Mouse (Mus musculus) ES-Bruce4 (cell line): Measurements from ENCODE around the gene Fndc8.

Experiments
- CTCF ChIP-seq: IDR thresholded peaks from one replicate; pipeline ENCODE4 v1.8.1; 2011; ENCODE audit warnings: low read depth, low read length
- EP300 ChIP-seq: IDR thresholded peaks from 2 replicates; pipeline ENCODE4 v1.6.1; 2011; ENCODE audit warnings: low read depth, low read length; ENCODE audit not compliant: insufficient read depth
- POLR2A ChIP-seq: IDR thresholded peaks from one replicate; pipeline ENCODE4 v1.8.1; 2011; ENCODE audit warnings: low read length; ENCODE audit not compliant: insufficient read depth

DNA sequence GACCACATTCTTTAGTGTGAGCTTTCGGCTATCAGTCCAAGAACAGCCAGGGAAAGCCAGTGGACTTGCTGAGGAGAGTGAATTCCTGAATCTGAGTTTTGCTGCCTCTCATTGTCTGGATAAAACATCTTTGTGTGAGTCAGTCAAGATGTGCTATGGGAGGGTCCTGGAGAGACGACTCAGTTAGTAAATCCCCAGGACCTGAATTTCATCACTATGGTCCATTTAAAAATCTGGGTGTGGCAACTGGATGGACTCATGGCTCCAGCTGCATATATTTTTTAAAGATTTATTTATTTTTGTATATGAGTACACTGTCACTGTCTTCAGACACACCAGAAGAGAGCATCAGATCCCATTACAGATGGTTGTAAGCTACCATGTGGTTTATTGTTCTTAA is 53.7 kb downstream of the Fndc8 start:
- TF ChIP-seq POLR2A: no peak
- no peak for TF ChIP-seq CTCF
- no peak for TF ChIP-seq EP300
